Comparison of ENCODE assay signal across 8 mouse cellular contexts in genomic region chr19:38223356-38223904, GRCm38 (mm10). TPM values are rescaled to one million over a fixed set of nuclear protein-coding genes. Genes with fewer than 3 reads are reported as not detected.
A peak's percentile ranks its signal among the peaks of the same experiment; 100 is the strongest.
DNase-seq lines count a peak whose midpoint lies in the region; ATAC-seq and TF ChIP-seq lines count a peak whose summit lies in the region.

No protein-coding gene starts in this region.

- H3K9ac ChIP-seq in heart, embryonic 12.5 days, result peak overlapping the region; percentile 87
- H3K9ac ChIP-seq in CH12.LX (ENCODE audit: insufficient read depth, low read depth), result peak overlapping the region; percentile 92
- H3K9ac ChIP-seq in limb, embryonic 14.5 days (ENCODE audit: low read depth, low read length, severe bottlenecking), result peak overlapping the region; percentile 70

- dilution Hi-C loops in CH12.LX (cut with MboI; ENCODE audit: extremely low pct_ligation_motif_present, extremely low pct_unique_long_range_greater_than_20kb, low sequenced_read_pairs), result no loop called here

- 11% methylated on average over 12 of the region's 12 CpGs for WGBS in heart, embryonic 12.5 days
- WGBS in forebrain, embryonic 10.5 days, result 17% methylated on average over 12 of the region's 12 CpGs
- 9% methylated on average over 12 of the region's 12 CpGs for WGBS in limb, embryonic 14.5 days

- no peak for DNase-seq in heart, adult 11 months
- DNase-seq in CH12.LX (ENCODE audit: extremely low read depth), result no peak
- no peak for DNase-seq in forebrain, embryonic 10.5 days (ENCODE audit: extremely low spot score, low spot score)
- DNase-seq in limb, embryonic 14.5 days (ENCODE audit: low spot score), result peak; percentile 2
- peak; percentile 31 for DNase-seq in splenic B cell, adult 2 months (ENCODE audit: low read depth, low spot score)
- DNase-seq in embryo, embryonic 10 days (ENCODE audit: low spot score), result no peak
- DNase-seq in layer of hippocampus, postnatal 36 days, result no peak

- no peak for TF ChIP-seq EP300 in CH12.LX (IDR thresholded peaks at IDR 0.05; ENCODE audit: low read length)

- TF ChIP-seq CTCF in CH12.LX (conservative IDR thresholded peaks at IDR 0.05 in 1 of 2, IDR thresholded peaks at IDR 0.05 in 1 of 2; ENCODE audit: low read depth in 2 of 2, low read length in 2 of 2), result no peak

- peak overlapping the region; percentile 89 for H3K27ac ChIP-seq in heart, embryonic 12.5 days (ENCODE audit: poor library complexity, severe bottlenecking)
- peak overlapping the region; percentile 72; the same call in 1 of the 2 replicates for H3K27ac ChIP-seq in CH12.LX (ENCODE audit: insufficient read depth, low read depth)
- H3K27ac ChIP-seq in forebrain, embryonic 10.5 days, result peak overlapping the region; percentile 90
- H3K27ac ChIP-seq in limb, embryonic 14.5 days (replicated peaks; ENCODE audit: low read depth, low read length), result peak overlapping the region; percentile 79

- in situ Hi-C loops in CH12.LX (cut with MboI; ENCODE audit: low pct_ligation_motif_present, low pct_unique_long_range_greater_than_20kb, low sequenced_read_pairs), result no loop called here

- H3K79me2 ChIP-seq in CH12.LX (replicated peaks; ENCODE audit: control insufficient read depth, extremely low read depth, insufficient read depth, poor library complexity, severe bottlenecking), result peaks cover 3% of the 10 kb centered on the region

- ATAC-seq in heart, embryonic 12.5 days (ENCODE audit: insufficient number of reproducible peaks, low FRiP score), result peak; percentile 55
- no peak for ATAC-seq in limb, embryonic 14.5 days (ENCODE audit: low FRiP score, low read depth)

- peak overlapping the region; percentile 93 for H3K4me3 ChIP-seq in heart, embryonic 12.5 days
- H3K4me3 ChIP-seq in CH12.LX (replicated peaks in 1 of 3; ENCODE audit: low read depth in 2 of 3, low read length in 2 of 3, poor library complexity in 1 of 3), result peak overlapping the region; percentile 72 to 92 (median 82)
- peak overlapping the region; percentile 76 for H3K4me3 ChIP-seq in forebrain, embryonic 10.5 days
- H3K4me3 ChIP-seq in limb, embryonic 14.5 days (replicated peaks; ENCODE audit: low read length), result peak overlapping the region; percentile 68

- no peaks in the 10 kb centered on the region for H3K27me3 ChIP-seq in heart, embryonic 12.5 days (replicated peaks)
- no peaks in the 10 kb centered on the region for H3K27me3 ChIP-seq in CH12.LX (replicated peaks)
- H3K27me3 ChIP-seq in forebrain, embryonic 10.5 days (ENCODE audit: poor library complexity, severe bottlenecking), result no peaks in the 10 kb centered on the region
- no peaks in the 10 kb centered on the region for H3K27me3 ChIP-seq in limb, embryonic 14.5 days (ENCODE audit: control insufficient read depth, insufficient read depth, low read length)
- H3K27me3 ChIP-seq in splenic B cell, adult 2 months (ENCODE audit: control insufficient read depth, insufficient read depth, low read length, poor library complexity, severe bottlenecking), result no peaks in the 10 kb centered on the region; the same call in 1 of the 2 replicates

- peak overlapping the region; percentile 76 for H3K4me2 ChIP-seq in heart, embryonic 12.5 days
- H3K4me2 ChIP-seq in CH12.LX (ENCODE audit: insufficient read depth, low read depth, poor library complexity, severe bottlenecking), result peak overlapping the region; percentile 100
- peak overlapping the region; percentile 77 for H3K4me2 ChIP-seq in limb, embryonic 14.5 days (replicated peaks; ENCODE audit: low read depth, low read length, severe bottlenecking)

- no peak for TF ChIP-seq POLR2A in CH12.LX (IDR thresholded peaks at IDR 0.05; ENCODE audit: low read depth, low read length)
- TF ChIP-seq POLR2A in limb, embryonic 14.5 days (IDR thresholded peaks at IDR 0.05; ENCODE audit: borderline replicate concordance, extremely low read depth, insufficient read depth, insufficient read length), result no peak

- peaks cover 5% of the 10 kb centered on the region; the same call in 1 of the 2 replicates for H3K4me1 ChIP-seq in heart, embryonic 12.5 days (replicated peaks)
- peaks cover 0 to 25% of the 10 kb centered on the region in 2 experiments; a peak in 3 of 4 replicates for H3K4me1 ChIP-seq in CH12.LX (ENCODE audit: control insufficient read depth in 1 of 2, insufficient read depth in 2 of 2)
- peaks cover 12% of the 10 kb centered on the region for H3K4me1 ChIP-seq in forebrain, embryonic 10.5 days
- H3K4me1 ChIP-seq in limb, embryonic 14.5 days (ENCODE audit: control insufficient read depth, insufficient read depth, low read length), result peaks cover 7% of the 10 kb centered on the region; the same call in 1 of the 2 replicates

- peaks cover 7% of the 10 kb centered on the region for H3K36me3 ChIP-seq in heart, embryonic 12.5 days
- peaks cover 2 to 24% of the 10 kb centered on the region in 2 experiments for H3K36me3 ChIP-seq in CH12.LX (replicated peaks in 1 of 2; ENCODE audit: control insufficient read depth in 1 of 2, insufficient read depth in 1 of 2, low read length in 1 of 2)
- peaks cover 13% of the 10 kb centered on the region for H3K36me3 ChIP-seq in forebrain, embryonic 10.5 days (replicated peaks)
- H3K36me3 ChIP-seq in limb, embryonic 14.5 days (ENCODE audit: control insufficient read depth, insufficient read depth, low read length), result peaks cover 4% of the 10 kb centered on the region
- H3K36me3 ChIP-seq in splenic B cell, adult 2 months (ENCODE audit: control insufficient read depth, insufficient read depth, low read length, poor library complexity, severe bottlenecking), result no peaks in the 10 kb centered on the region

- no peak for TF ChIP-seq RAD21 in CH12.LX (IDR thresholded peaks at IDR 0.05; ENCODE audit: low read depth, low read length)

- no peaks in the 10 kb centered on the region for H3K9me3 ChIP-seq in heart, embryonic 12.5 days (replicated peaks)
- no peaks in the 10 kb centered on the region for H3K9me3 ChIP-seq in CH12.LX (replicated peaks; ENCODE audit: low read length)
- H3K9me3 ChIP-seq in forebrain, embryonic 10.5 days, result no peaks in the 10 kb centered on the region
- H3K9me3 ChIP-seq in limb, embryonic 14.5 days (ENCODE audit: control insufficient read depth, low read length), result no peaks in the 10 kb centered on the region

TF ChIP-seq in CH12.LX, 34 proteins besides CTCF, POLR2A, EP300 and RAD21:
- TF ChIP-seq BHLHE40 (IDR thresholded peaks at IDR 0.05; ENCODE audit: low read depth, low read length) (no peak), IRF4 (IDR thresholded peaks at IDR 0.05; ENCODE audit: low read depth, low read length) (no peak), MAFK (IDR thresholded peaks at IDR 0.05; ENCODE audit: insufficient replicate concordance, low read length) (no peak), NRF1 (IDR thresholded peaks at IDR 0.05; ENCODE audit: low read depth, low read length) (no peak), POLR2AphosphoS2 (IDR thresholded peaks at IDR 0.05; ENCODE audit: low read depth, low read length) (no peak), ZC3H11A (IDR thresholded peaks at IDR 0.05; ENCODE audit: low read depth, low read length) (no peak), SIN3A (IDR thresholded peaks at IDR 0.05; ENCODE audit: low read length) (no peak), UBTF (IDR thresholded peaks at IDR 0.05; ENCODE audit: low read depth, low read length) (no peak), ZMIZ1 (IDR thresholded peaks at IDR 0.05; ENCODE audit: low read depth, low read length) (no peak), JUN (IDR thresholded peaks at IDR 0.05; ENCODE audit: insufficient read depth, low read depth, low read length) (no peak), SMC3 (IDR thresholded peaks at IDR 0.05; ENCODE audit: low read depth, low read length) (no peak)

RNA-seq across cellular contexts. Expression of gene Fra10ac1, which starts 0.5 kb away (rescaled TPM):
- 30.2 and 31.7 TPM in 2 replicates for polyA plus RNA-seq in heart, embryonic 12.5 days (2016; fragmentation: Nextera tagmentation; extraction: Ambion mirVana)
- total RNA-seq in CH12.LX (2012; rRNA removed) (21.1 and 22.2 TPM in 2 replicates), CH12.LX (2014; rRNA removed) (21.6 and 24.9 TPM in 2 replicates)
- 50.4 and 60.5 TPM in 2 replicates for polyA plus RNA-seq in CH12.LX (2012; ENCODE audit: insufficient read length, low read depth)
- polyA plus RNA-seq in forebrain, embryonic 10.5 days (2016; fragmentation: Nextera tagmentation; extraction: Ambion mirVana), result 45.8 and 47.6 TPM in 2 replicates
- polyA plus RNA-seq in limb, embryonic 14.5 days (2012; rRNA removed), result 16.7 and 30.9 TPM in 2 replicates
- polyA plus RNA-seq in limb, embryonic 14.5 days (2014; fragmentation: Nextera tagmentation; extraction: Ambion mirVana), result 32.4 and 33.6 TPM in 2 replicates
- total RNA-seq in layer of hippocampus, postnatal 36 days (2021), result 10 to 100 TPM; 19.6 to 21.9 TPM

RNA-seq across cellular contexts. Expression of gene Lgi1, which starts 40.9 kb away (rescaled TPM):
- not detected in 2 replicates for polyA plus RNA-seq in heart, embryonic 12.5 days (2016; fragmentation: Nextera tagmentation; extraction: Ambion mirVana)
- total RNA-seq in CH12.LX (2012; rRNA removed) (0.04 TPM in 1 of 2 replicates, not detected in the other), CH12.LX (2014; rRNA removed) (0.11 and 0.20 TPM in 2 replicates)
- polyA plus RNA-seq in CH12.LX (2012; ENCODE audit: insufficient read length, low read depth), result 0.30 TPM in 1 of 2 replicates, not detected in the other
- polyA plus RNA-seq in forebrain, embryonic 10.5 days (2016; fragmentation: Nextera tagmentation; extraction: Ambion mirVana), result 0.25 and 0.63 TPM in 2 replicates
- 2.3 and 2.5 TPM in 2 replicates for polyA plus RNA-seq in limb, embryonic 14.5 days (2012; rRNA removed)
- polyA plus RNA-seq in limb, embryonic 14.5 days (2014; fragmentation: Nextera tagmentation; extraction: Ambion mirVana), result 1.7 and 3.3 TPM in 2 replicates
- 100 to 1,000 TPM; 189 to 201 TPM for total RNA-seq in layer of hippocampus, postnatal 36 days (2021)

Comparison
In these comparisons a context has a peak if more than half of its experiments do, and no peak if none do; other contexts are left out.
1. DNase-seq: peak in limb, embryonic 14.5 days (single experiment) and splenic B cell, adult 2 months (single experiment); none in heart, adult 11 months (single experiment), CH12.LX (single experiment), forebrain, embryonic 10.5 days (single experiment), embryo, embryonic 10 days (single experiment) and layer of hippocampus, postnatal 36 days (0 of 2).
2. Peak in every context shown above with its lines, with median percentiles within 50 percentile points of each other: H3K27ac ChIP-seq, H3K4me2 ChIP-seq, H3K4me3 ChIP-seq and H3K9ac ChIP-seq.